Mouse (Mus musculus): ENCODE data around the gene Arhgef12. TPM values are rescaled to one million over a fixed set of nuclear protein-coding genes. Genes with fewer than 3 reads are reported as not detected.

Gene Arhgef12
- polyA plus RNA-seq, 1 experiment from 2014 or later = 6.6 TPM

DNA sequence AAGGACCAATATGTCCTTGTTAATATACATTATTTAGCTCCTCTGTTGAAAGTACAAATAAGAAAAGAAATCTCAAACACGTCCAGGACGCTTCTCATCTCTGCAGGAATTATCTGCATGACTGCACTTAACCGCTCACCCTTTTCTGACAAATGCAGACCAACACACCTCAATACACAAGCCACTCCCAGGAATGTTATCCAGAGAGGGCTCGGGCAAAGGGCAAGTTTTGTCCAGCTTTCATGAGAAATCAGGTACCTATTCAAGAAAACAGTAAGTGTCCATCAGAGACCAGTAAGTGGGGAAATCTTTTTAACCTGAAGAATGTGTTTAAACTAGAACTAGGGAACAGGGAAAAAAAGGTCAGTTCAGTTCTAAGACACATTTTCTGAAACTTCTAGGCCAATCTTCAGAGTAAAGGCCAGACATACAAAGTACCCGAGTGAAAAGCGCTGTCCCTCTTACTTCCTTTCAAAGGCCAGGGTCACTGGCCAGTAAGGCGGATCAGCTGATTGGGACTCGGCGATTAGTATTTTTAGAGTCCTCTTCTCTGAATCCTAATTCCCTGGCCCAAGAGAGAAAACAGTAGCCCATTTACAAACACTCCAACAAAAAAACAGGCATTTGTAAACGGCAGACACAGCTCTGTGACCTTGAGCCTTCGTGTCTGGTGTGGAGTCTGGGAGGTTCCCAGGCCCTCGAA, 8.5 kb upstream of the Arhgef12 start:
- Histone ChIP-seq H3K9ac (ENCODE audit: low read length) (peak overlapping the region; percentile 76), H3K4me2 (replicated peaks; ENCODE audit: low read depth) (peak overlapping the region; percentile 75), H3K36me3 (ENCODE audit: control insufficient read depth, insufficient read depth, low read length) (no peaks in the 10 kb centered on the region), H3K9me3 (ENCODE audit: control insufficient read depth, low read length) (no peaks in the 10 kb centered on the region), H3K4me1 (replicated peaks; ENCODE audit: control insufficient read depth, insufficient read depth) (no peaks in the 10 kb centered on the region; the same call in 1 of the 2 replicates), H3K27ac (replicated peaks) (0 out of 2 replicates have a peak overlapping the region, but pooled peaks have one; percentile 45), H3K4me3 (ENCODE audit: low read depth, low read length) (peak overlapping the region; percentile 60), H3K27me3 (ENCODE audit: control insufficient read depth, insufficient read depth, low read length) (no peaks in the 10 kb centered on the region)
- ATAC-seq (ENCODE audit: low FRiP score, low TSS enrichment) (no peak), DNase-seq (ENCODE audit: low spot score) (peak; percentile 39)
- WGBS = 32% methylated on average over 12 of the region's 12 CpGs
- no peak for TF ChIP-seq EP300 (optimal IDR thresholded peaks at IDR 0.05)
- no peak for TF ChIP-seq CTCF (IDR thresholded peaks at IDR 0.05; ENCODE audit: low read depth)

GRCm38 (mm10) chr9:43114833-43115232, 7.8 kb upstream of the Arhgef12 start:
- Histone ChIP-seq H3K4me3 (ENCODE audit: low read depth, low read length) (no peak overlapping the region), H3K27me3 (ENCODE audit: control insufficient read depth, insufficient read depth, low read length) (no peaks in the 10 kb centered on the region), H3K4me2 (replicated peaks; ENCODE audit: low read depth) (no peak overlapping the region), H3K4me1 (replicated peaks; ENCODE audit: control insufficient read depth, insufficient read depth) (no peaks in the 10 kb centered on the region; the same call in 1 of the 2 replicates), H3K9me3 (ENCODE audit: control insufficient read depth, low read length) (no peaks in the 10 kb centered on the region), H3K9ac (ENCODE audit: low read length) (no peak overlapping the region), H3K36me3 (ENCODE audit: control insufficient read depth, insufficient read depth, low read length) (no peaks in the 10 kb centered on the region), H3K27ac (replicated peaks) (no peak overlapping the region)
- no peak for TF ChIP-seq EP300 (optimal IDR thresholded peaks at IDR 0.05)
- no peak for TF ChIP-seq CTCF (IDR thresholded peaks at IDR 0.05; ENCODE audit: low read depth)
- no peak for DNase-seq (ENCODE audit: low spot score)
- 48% methylated on average over 4 of the region's 4 CpGs for WGBS
- no peak for ATAC-seq (ENCODE audit: low FRiP score, low TSS enrichment)

GRCm38 (mm10) chr9:43110286-43110980, 3.4 kb upstream of the Arhgef12 start:
- no peaks in the 10 kb centered on the region for H3K36me3 ChIP-seq (ENCODE audit: control insufficient read depth, insufficient read depth, low read length)
- ATAC-seq (ENCODE audit: low FRiP score, low TSS enrichment) (no peak), DNase-seq (ENCODE audit: low spot score) (no peak)
- TF ChIP-seq EP300 (optimal IDR thresholded peaks at IDR 0.05) = no peak
- TF ChIP-seq CTCF (IDR thresholded peaks at IDR 0.05; ENCODE audit: low read depth) = no peak
- 80% methylated on average over 8 of the region's 8 CpGs for WGBS
- H3K4me1 ChIP-seq (replicated peaks; ENCODE audit: control insufficient read depth, insufficient read depth) = no peaks in the 10 kb centered on the region
- H3K27me3 ChIP-seq (ENCODE audit: control insufficient read depth, insufficient read depth, low read length) = no peaks in the 10 kb centered on the region
- H3K9me3 ChIP-seq (ENCODE audit: control insufficient read depth, low read length) = no peaks in the 10 kb centered on the region
- H3K9ac ChIP-seq (ENCODE audit: low read length) = no peak overlapping the region
- H3K4me3 ChIP-seq (ENCODE audit: low read depth, low read length) = no peak overlapping the region
- H3K4me2 ChIP-seq (replicated peaks; ENCODE audit: low read depth) = no peak overlapping the region
- H3K27ac ChIP-seq (replicated peaks) = no peak overlapping the region

- Histone ChIP-seq H3K4me1 (replicated peaks; ENCODE audit: control insufficient read depth, insufficient read depth) (no peaks in the 10 kb centered on the region), H3K4me3 (ENCODE audit: low read depth, low read length) (no peak overlapping the region), H3K27me3 (ENCODE audit: control insufficient read depth, insufficient read depth, low read length) (no peaks in the 10 kb centered on the region), H3K9ac (ENCODE audit: low read length) (no peak overlapping the region), H3K36me3 (ENCODE audit: control insufficient read depth, insufficient read depth, low read length) (no peaks in the 10 kb centered on the region), H3K4me2 (replicated peaks; ENCODE audit: low read depth) (no peak overlapping the region), H3K27ac (replicated peaks) (no peak overlapping the region), H3K9me3 (ENCODE audit: control insufficient read depth, low read length) (no peaks in the 10 kb centered on the region)
- ATAC-seq (ENCODE audit: low FRiP score, low TSS enrichment) = no peak
- WGBS = 85% methylated on average over 7 of the region's 7 CpGs
- no peak for DNase-seq (ENCODE audit: low spot score)
- no peak for TF ChIP-seq CTCF (IDR thresholded peaks at IDR 0.05; ENCODE audit: low read depth)
- TF ChIP-seq EP300 (optimal IDR thresholded peaks at IDR 0.05) = no peak
Observed at GRCm38 (mm10) chr9:43109125-43109524, 2.1 kb upstream of the Arhgef12 start.

GRCm38 (mm10) chr9:43108721-43109120, 1.7 kb upstream of the Arhgef12 start:
- no peaks in the 10 kb centered on the region for H3K36me3 ChIP-seq (ENCODE audit: control insufficient read depth, insufficient read depth, low read length)
- DNase-seq (ENCODE audit: low spot score) = no peak
- WGBS = 72% methylated on average over 3 of the region's 3 CpGs
- no peak overlapping the region for H3K9ac ChIP-seq (ENCODE audit: low read length)
- no peak for TF ChIP-seq EP300 (optimal IDR thresholded peaks at IDR 0.05)
- TF ChIP-seq CTCF (IDR thresholded peaks at IDR 0.05; ENCODE audit: low read depth) = no peak
- no peaks in the 10 kb centered on the region for H3K9me3 ChIP-seq (ENCODE audit: control insufficient read depth, low read length)
- H3K4me1 ChIP-seq (replicated peaks; ENCODE audit: control insufficient read depth, insufficient read depth) = no peaks in the 10 kb centered on the region
- H3K4me3 ChIP-seq (ENCODE audit: low read depth, low read length) = no peak overlapping the region
- no peak overlapping the region for H3K4me2 ChIP-seq (replicated peaks; ENCODE audit: low read depth)
- no peaks in the 10 kb centered on the region for H3K27me3 ChIP-seq (ENCODE audit: control insufficient read depth, insufficient read depth, low read length)
- H3K27ac ChIP-seq (replicated peaks) = no peak overlapping the region
- ATAC-seq (ENCODE audit: low FRiP score, low TSS enrichment) = no peak

DNA sequence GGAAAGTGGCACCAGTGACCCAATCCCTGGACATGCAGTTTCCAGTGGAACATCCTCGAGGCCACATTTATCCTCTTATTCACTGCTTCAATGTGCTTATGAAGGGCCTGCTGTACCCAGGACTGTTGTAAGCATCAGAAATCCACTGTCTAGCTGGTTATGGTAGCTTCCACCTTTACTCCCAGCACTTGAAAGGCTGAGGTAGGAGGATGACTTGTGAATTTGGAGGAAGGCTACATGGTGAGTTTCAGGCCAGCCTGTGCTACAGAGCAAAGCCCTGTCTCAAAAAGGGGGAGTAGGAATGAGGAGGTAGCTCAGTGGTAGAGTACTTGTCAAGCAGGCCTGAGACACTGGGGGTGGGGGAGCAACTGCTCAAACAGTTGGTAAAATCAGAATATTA, 1.0 kb upstream of the Arhgef12 start:
- no peaks in the 10 kb centered on the region for H3K9me3 ChIP-seq (ENCODE audit: control insufficient read depth, low read length)
- no peak overlapping the region for H3K4me2 ChIP-seq (replicated peaks; ENCODE audit: low read depth)
- H3K27ac ChIP-seq (replicated peaks) = no peak overlapping the region; the same call in 1 of the 2 replicates
- H3K36me3 ChIP-seq (ENCODE audit: control insufficient read depth, insufficient read depth, low read length) = no peaks in the 10 kb centered on the region
- ATAC-seq (ENCODE audit: low FRiP score, low TSS enrichment) (no peak), DNase-seq (ENCODE audit: low spot score) (no peak)
- H3K4me3 ChIP-seq (ENCODE audit: low read depth, low read length) = no peak overlapping the region
- TF ChIP-seq CTCF (IDR thresholded peaks at IDR 0.05; ENCODE audit: low read depth) = no peak
- TF ChIP-seq EP300 (optimal IDR thresholded peaks at IDR 0.05) = no peak
- 83% methylated on average over 1 of the region's 1 CpGs for whole genome bisulfite sequencing
- no peaks in the 10 kb centered on the region for H3K27me3 ChIP-seq (ENCODE audit: control insufficient read depth, insufficient read depth, low read length)
- H3K4me1 ChIP-seq (replicated peaks; ENCODE audit: control insufficient read depth, insufficient read depth) = no peaks in the 10 kb centered on the region; the same call in 1 of the 2 replicates
- H3K9ac ChIP-seq (ENCODE audit: low read length) = no peak overlapping the region
